Mouse (Mus musculus): ENCODE results near the gene Skp2.

The Skp2 gene

GRCm38 (mm10) chr15:9155325-9155724 lies at the start of gene Skp2:
Gene Skp2, minus strand, starts transcription at chr15:9155425.
- no peak for DNase-seq (ENCODE audit: extremely low read depth, low read depth)

- DNase-seq (ENCODE audit: extremely low read depth, low read depth), result peak; percentile 32
Measured at GRCm38 (mm10) chr15:9198421-9198820, 43.2 kb upstream of the Skp2 start.

- peak; percentile 33 for DNase-seq (ENCODE audit: extremely low read depth, low read depth)
Measured at GRCm38 (mm10) chr15:9192685-9193084, 37.5 kb upstream of the Skp2 start.

GRCm38 (mm10) chr15:9189796-9190195 lies 34.6 kb upstream of the Skp2 start:
- DNase-seq (ENCODE audit: extremely low read depth, low read depth), result no peak

GRCm38 (mm10) chr15:9183995-9184394 lies 28.8 kb upstream of the Skp2 start:
- no peak for DNase-seq (ENCODE audit: extremely low read depth, low read depth)

- peak; percentile 74 for DNase-seq (ENCODE audit: extremely low read depth, low read depth)
Measured at GRCm38 (mm10) chr15:9177038-9177437, 21.8 kb upstream of the Skp2 start.

GRCm38 (mm10) chr15:9164125-9164524 lies 8.9 kb upstream of the Skp2 start:
- no peak for DNase-seq (ENCODE audit: extremely low read depth, low read depth)

- DNase-seq (ENCODE audit: extremely low read depth, low read depth), result no peak
Measured at GRCm38 (mm10) chr15:9162557-9163070, 7.4 kb upstream of the Skp2 start.

- peak; percentile 47 for DNase-seq (ENCODE audit: extremely low read depth, low read depth)
Measured at GRCm38 (mm10) chr15:9140684-9141171, 14.5 kb downstream of the Skp2 start.

- peak; percentile 97 for DNase-seq (ENCODE audit: extremely low read depth, low read depth)
Measured at GRCm38 (mm10) chr15:9140252-9140680, 15.0 kb downstream of the Skp2 start, which contains the start of gene Lmbrd2. Gene Lmbrd2, plus strand, starts transcription at chr15:9140550.

GRCm38 (mm10) chr15:9139447-9139846 lies 15.8 kb downstream of the Skp2 start:
- DNase-seq (ENCODE audit: extremely low read depth, low read depth), result peak; percentile 39

GRCm38 (mm10) chr15:9134891-9135507 lies 20.2 kb downstream of the Skp2 start:
- no peak for DNase-seq (ENCODE audit: extremely low read depth, low read depth)

- DNase-seq (ENCODE audit: extremely low read depth, low read depth), result no peak
Measured at GRCm38 (mm10) chr15:9132693-9133443, 22.4 kb downstream of the Skp2 start.

- DNase-seq (ENCODE audit: extremely low read depth, low read depth), result peak; percentile 69
Measured at GRCm38 (mm10) chr15:9131499-9131888, 23.7 kb downstream of the Skp2 start.

GRCm38 (mm10) chr15:9130772-9131498 lies 24.3 kb downstream of the Skp2 start:
- DNase-seq (ENCODE audit: extremely low read depth, low read depth), result no peak

- DNase-seq (ENCODE audit: extremely low read depth, low read depth), result no peak
Measured at GRCm38 (mm10) chr15:9127051-9127791, 28.0 kb downstream of the Skp2 start.

GRCm38 (mm10) chr15:9124856-9125255 lies 30.4 kb downstream of the Skp2 start:
- DNase-seq (ENCODE audit: extremely low read depth, low read depth), result no peak

- DNase-seq (ENCODE audit: extremely low read depth, low read depth), result peak; percentile 51
Measured at GRCm38 (mm10) chr15:9122989-9123388, 32.2 kb downstream of the Skp2 start.

GRCm38 (mm10) chr15:9120081-9120480 lies 35.1 kb downstream of the Skp2 start:
- DNase-seq (ENCODE audit: extremely low read depth, low read depth), result peak; percentile 33

GRCm38 (mm10) chr15:9118852-9119251 lies 36.4 kb downstream of the Skp2 start:
- DNase-seq (ENCODE audit: extremely low read depth, low read depth), result no peak

GRCm38 (mm10) chr15:9114599-9114998 lies 40.6 kb downstream of the Skp2 start:
- no peak for DNase-seq (ENCODE audit: extremely low read depth, low read depth)
